Mouse (Mus musculus) CH12F3 (cell line): ENCODE measurements around the gene Ankrd44.

Source experiments
- in situ Hi-C: fragments of 300-500 bp; cut with MboI; formaldehyde crosslinking; loops from 2 replicates; pipeline ENCODE4 v1.14.3; 2020; ENCODE audit warnings: low sequenced_read_pairs

Gene Ankrd44

DNA sequence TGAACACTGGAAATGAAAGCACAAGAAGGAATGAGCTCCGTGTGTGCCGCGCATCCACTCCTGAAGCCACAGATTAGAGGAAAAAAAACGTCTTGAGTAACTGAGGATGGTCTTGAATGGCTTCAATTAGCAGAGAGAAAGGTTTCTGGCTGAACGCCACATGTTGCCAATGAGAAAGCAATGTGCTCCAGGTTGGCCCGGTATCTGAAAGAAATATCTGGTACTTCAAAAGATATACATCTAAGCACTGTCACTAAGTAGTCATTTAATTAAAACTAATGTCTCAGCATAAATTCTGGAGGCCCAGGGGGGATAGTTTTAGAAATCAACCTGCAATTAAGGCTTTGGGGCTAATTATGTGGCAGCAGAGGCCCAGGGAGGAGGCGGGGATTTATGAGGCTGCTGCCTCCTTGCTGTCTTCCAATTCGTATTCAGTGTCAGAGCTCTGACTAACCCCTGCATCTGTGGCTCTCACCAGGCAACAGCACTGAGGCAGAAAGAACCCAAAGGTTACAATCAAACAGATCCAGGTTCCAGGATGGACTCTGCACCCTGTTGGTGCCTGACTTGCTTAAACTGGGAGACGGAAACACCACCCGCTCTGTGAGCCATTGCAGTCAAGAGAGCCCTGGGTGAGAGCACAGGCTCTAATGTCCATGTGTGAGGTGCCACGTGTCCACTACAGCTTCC, 72.7 kb downstream of the Ankrd44 start:
- in situ Hi-C loops, result no loop called here

DNA sequence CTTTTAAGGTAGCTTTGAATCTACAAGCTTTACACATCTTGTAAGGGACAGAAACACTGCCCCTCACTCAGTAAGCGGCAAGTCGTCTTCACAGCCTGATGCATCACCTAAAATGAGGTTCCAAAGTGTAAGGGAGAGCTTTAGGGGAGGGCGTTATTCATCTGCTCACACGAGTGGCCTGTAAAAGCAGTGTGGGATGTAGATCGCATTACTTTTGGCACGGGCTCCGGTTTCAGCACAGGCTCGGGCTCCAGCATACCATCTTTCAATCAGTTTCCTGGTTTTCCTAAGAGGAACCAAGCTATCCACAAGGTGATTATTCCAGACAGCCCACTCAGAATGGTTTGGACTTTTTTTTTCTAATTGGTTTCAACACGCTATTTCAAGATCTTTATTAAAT, 74.6 kb downstream of the Ankrd44 start:
- in situ Hi-C loops, result no loop called here

DNA sequence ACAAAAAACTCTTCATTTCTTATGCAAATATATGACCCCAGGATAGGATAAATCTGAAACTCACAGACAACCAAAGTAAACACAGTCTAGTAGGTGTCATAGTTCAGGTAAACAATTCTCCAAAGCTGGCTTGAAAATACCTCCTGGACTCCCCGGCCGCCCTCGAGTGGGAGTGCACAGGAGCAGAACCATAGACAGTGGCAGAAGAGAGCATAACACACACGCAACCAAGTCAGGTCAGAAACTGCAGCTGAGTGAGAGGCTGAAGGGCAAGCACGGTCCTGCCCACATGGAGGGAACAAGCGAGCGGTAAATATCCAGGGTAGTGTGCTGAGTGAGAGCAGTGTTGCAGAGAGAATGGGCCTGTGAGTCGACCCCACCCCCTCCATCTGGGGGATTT, 76.1 kb downstream of the Ankrd44 start:
- in situ Hi-C loops, result no loop called here

DNA sequence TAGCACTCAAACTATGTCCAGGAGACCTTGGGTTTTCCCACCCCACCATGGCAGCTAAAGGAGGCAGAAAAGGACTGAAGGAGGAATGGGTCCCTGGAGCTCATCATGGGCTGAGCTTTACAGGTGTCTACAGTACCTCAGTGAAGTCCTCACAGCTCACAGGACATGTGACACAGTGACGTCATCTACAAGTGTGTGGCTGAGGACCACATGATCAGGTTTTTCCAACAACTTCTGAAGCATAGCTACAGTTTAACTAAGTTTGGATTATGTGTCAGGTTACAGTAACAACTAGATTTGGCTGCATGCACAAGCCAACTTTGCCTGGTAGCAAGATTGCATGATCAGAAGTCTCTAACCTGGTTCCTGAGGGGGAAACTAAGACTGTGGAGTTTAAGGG, 78.9 kb downstream of the Ankrd44 start:
- in situ Hi-C loops, result no loop called here

DNA sequence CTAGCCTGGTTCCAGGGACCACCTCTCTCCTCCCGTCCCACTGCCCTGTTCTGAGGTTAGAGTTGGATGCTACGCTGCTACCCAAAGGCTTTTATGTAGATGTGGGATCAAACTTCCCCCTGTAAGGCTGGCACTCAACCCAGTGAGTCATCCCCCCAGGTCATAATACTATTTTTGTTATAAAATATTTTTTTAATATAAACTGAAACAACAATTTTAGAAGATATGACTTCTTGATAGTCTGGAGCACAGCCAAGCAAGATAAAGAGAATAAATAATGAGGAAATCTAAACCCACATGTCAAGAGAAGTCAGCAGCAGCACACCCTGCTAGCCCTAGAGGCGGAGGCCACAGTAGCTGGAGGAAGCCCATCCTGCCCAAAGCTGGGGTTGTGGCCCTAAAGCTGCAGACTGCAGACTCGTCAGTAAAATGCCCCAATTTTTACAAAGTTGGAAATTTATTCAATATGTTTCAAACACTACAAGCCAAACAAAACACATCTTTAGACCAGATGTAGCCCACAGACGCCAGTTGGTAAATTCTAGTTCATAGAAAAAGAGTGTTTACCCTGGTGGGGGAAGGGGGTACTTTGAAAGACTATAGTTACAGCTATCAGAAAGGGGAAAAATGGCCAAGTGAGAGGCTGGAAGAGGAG, 79.7 kb downstream of the Ankrd44 start:
- in situ Hi-C loops, result no loop called here

DNA sequence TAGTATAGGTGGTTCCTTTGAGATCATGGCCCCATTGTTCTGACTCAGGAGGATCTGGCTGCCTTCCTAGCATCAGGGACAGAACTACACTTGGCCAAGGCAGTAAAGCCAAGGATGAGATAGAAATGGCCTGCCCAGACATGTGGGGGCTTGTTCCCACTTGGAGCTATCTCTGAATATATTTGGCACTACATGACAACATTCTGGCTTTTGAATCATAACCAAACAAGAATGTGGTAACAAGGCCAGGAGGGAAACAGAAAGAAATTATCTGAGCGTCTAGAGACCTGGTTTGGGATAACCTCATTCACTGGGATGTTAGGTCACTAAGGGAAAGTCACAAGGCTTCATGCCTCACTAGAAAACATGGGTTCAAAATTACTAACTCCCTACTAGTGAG, 81.8 kb downstream of the Ankrd44 start:
- in situ Hi-C loops, result no loop called here

DNA sequence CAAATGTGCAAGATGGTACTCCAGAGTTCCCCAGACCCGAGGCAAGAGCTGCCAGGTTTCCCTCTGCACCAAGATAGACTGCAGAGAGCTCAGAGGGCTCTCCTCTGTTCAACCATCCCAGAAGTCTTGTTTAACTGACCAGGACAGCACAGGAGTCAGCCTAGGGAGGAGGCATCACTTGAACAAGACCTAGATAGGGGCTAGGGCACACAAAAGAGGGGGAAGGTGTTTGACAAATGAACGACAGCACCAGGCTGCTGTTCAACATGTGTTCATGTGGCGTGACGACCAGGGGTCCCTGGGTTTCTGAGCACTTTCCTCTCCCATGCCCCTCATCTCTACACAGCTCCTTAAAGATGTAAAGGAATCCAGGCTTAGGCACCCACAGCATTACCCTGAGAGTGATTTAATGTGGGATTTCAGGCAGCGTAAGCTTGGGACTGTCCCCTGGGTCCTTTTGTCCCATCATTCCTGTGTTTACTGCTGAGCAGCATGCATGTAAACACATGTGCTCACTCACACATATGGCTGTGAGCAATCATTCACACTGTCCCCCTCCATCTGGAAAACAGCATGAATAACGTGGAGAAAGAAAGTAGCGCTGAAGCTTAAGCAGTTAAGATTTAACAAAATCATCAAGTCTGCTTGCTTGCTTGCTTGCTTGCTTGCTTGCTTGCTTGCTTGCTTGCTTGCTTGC, 83.3 kb downstream of the Ankrd44 start:
- in situ Hi-C loops, result no loop called here

DNA sequence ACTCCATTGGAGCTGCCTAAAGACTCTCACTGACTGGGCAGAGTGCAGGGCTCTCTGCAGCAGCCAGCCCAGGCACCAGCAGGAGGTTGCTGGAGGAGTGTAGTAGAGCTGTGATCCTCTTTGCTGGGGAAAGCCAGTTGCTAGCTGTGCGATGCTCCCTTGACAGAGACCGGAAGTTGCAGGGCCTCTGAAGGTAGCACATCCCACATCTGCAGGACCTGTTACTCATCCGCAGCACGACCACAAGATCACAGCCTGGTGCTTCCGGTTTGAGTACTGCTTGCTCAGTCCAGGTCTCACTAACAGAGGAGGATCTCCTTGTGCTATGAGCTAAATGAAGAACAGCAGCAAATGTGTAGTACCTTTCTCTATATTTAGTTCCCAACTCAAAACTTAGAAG, 84.4 kb downstream of the Ankrd44 start:
- in situ Hi-C loops, result no loop called here

DNA sequence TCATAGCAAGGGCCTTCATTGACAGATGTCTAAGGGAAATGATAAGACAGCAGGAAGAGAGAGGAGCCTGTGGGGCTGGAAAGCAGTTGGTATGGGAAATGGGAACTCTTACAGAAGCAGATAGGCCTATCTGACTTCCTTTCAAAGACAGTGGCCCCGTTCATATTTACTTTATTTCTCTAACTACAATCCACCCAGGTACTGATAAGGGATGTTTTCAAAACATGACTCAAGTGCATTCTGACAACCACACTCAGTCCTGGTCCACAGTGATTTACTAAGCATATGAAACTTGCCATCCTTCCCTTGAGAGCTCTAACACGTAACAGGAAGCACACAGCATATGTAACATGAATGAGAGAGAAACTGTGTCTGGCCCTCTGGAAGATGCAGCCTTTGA, 86.1 kb downstream of the Ankrd44 start:
- in situ Hi-C loops, result no loop called here

DNA sequence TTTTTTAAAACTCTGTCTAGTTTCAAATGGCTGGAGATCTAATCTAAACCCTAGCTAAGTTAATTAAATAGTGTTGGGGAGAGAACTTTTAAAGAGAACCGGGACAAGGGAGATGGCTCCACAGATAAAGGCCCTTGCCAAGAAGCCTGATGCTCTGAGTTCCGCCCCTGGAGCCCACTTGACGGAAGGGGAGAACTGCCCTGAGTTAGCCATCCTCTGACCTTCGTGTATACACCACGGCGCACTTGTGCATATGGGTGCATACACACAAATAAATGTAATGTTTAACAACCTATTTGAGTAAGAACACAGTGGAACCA, 87.7 kb downstream of the Ankrd44 start:
- in situ Hi-C loops, result loop anchor here (10.0 kb wide), 1 partner anchor 86 kb away; the partner anchor contains the start of gene Ankrd44

DNA sequence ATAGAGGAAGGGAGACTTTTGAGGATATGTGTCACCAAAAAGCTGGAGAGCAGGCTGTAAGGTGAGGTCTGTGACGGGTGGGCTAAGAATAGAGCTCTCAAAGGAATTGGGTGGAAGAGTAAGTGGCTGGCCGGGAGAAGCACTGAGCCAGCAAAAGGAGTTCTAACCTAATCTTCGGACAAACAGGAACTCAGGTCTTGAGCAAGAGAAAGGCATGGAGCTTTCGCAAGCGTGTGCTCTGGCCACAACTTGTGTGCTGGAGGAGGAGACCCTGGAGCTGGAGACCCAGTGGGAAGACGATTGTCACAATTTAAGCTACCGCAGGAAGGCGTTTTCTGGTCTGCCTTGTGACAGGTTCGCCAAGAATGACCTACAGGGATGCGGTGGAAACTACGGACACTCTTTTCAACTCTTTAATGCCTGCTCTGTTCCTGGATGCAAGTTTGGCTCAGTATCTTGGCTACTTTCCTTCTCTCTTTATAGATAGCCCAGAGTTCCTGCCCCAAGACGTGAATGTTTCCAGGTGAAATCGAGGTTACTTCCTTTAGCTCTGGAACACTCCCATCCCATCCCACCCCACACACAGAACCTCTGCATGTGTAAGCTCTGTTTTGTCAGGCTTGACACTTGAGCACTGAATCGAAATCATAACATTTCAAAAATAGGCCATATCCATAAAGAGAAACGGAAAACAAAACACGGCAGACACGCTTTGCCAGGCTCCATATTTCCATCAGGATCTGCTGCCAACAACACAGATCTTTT, 88.3 kb downstream of the Ankrd44 start:
- in situ Hi-C loops, result loop anchor here (10.0 kb wide), 1 partner anchor 87 kb away; the partner anchor contains the start of gene Ankrd44

DNA sequence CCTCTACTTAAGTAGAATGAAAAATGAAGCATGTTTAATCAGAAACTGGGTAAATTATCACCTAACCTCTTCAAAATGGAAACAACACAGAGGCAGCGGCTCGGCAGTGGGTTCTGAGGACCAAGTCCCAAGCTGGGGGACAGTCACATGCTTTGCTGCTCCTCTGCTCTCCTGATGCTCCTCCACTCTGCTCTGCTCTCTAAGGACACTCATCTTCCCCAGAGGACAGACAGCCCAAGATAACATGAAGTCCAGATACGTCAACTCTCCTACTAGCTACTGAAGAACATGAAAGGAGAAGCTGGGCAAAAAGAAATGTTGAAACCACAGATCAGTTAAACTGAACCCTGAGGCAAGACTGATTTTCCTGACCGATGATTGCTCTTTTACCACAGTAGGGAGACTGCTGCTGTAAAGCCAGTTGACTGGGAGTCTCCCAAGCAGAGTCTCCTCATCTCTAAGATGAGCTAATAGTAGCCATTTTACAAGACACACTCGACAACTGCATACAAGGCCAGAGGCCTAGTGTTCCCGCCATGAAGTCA, 90.5 kb downstream of the Ankrd44 start:
- in situ Hi-C loops, result loop anchor here (10.0 kb wide), 1 partner anchor 89 kb away; the partner anchor contains the start of gene Ankrd44

DNA sequence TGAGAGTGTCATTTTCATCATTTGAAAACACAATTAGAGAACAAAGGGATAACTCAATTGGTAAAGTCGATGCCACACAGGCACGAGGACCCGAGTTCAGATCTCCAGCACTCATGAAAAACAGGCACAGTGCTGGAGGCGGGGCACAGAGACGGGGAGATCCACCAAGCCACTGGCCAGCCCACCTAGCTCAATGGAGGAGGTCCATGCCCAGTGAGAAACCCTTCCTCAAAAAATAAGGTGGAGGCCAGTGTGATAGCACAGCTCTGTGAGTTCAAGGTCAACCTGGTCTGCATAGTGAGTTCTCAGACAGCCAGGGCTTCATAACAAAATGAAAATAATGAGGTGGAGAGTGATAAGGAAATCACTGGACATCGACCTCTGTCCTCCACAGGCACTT, 93.0 kb downstream of the Ankrd44 start:
- in situ Hi-C loops, result loop anchor here (10.0 kb wide), 1 partner anchor 92 kb away; the partner anchor contains the start of gene Ankrd44

DNA sequence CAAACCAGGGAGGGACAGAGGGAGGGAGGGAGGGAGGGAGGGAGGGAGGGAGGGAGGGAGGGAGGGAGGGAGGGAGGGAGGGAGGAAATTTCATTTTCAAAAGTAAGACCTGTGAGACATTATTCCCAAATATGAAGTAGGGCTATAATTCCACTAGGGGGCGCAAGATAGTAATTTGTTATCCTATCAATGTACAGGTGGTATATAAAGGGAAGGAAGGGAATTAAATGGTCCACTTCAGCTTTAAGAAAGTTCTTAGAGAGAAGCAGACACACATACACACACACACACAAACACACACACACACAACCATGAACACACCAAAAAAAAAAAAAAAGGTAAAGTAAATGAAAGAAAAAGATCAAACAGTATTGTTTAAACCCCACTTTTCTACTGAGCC, 93.4 kb downstream of the Ankrd44 start:
- in situ Hi-C loops, result loop anchor here (10.0 kb wide), 1 partner anchor 92 kb away; the partner anchor contains the start of gene Ankrd44

DNA sequence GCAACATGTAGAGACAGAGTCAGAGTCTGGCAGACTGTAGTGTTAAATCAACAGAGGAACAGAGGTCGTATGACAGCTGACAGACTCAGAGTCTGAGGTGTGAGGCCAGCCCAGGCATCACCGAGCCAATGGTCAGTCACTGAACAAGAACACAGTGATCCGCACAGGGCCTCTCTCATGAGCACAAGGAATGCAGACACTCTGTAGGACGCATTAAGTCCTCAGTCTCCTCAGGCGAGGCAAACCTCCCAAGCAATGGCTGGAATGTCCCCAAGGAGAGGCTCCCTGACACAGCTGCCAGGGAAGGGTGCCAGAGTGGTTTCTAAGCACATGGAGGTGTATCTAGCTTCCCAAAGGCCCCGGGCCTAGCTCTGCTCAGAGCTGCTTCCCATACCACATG, 96.0 kb downstream of the Ankrd44 start:
- in situ Hi-C loops, result loop anchor here (10.0 kb wide), 1 partner anchor 95 kb away; the partner anchor contains the start of gene Ankrd44

DNA sequence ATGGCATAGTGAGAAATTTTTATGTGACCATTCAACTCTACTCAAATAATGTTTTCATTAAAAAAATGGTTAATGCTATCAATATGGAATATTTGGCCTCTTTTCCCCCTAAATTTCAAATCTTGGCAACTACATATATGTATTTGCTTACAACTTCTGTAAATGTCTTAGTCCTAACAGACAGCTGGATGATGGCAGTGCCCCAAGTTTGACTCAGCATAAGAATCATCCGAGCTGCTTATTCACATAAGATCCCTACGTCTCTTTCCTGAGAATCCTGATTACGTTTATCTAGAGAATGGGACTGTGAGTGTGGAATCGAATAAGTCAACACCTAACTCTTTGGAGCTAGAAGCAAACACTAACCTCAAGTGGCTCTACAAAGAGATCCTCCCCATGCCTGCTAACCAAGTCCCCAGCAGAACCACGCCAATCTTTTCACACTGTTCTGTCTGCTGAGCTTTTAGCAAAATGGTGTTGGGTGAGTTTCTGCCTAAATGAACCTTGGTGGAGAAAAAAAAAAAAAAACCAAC, 96.4 kb downstream of the Ankrd44 start:
- in situ Hi-C loops, result loop anchor here (10.0 kb wide), 1 partner anchor 95 kb away; the partner anchor contains the start of gene Ankrd44

DNA sequence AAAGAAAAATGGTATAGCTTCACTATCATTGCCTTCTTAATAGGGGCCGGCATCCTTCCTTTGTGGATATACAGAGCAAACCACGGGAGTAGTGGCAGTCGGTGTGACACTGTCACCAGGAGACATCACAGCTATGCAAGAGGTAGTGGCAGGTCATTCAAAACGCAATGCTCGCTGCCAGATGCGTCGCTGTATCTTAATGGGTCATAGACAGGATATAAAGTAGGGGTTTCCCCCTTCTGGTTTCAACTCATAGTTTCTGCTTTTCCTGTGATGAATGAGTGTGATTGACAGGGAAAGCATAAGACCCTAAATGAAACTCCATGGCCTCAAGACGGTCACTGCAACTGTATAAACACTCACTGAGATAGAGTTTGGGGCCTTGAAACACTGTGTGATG, 98.4 kb downstream of the Ankrd44 start:
- in situ Hi-C loops, result no loop called here

DNA sequence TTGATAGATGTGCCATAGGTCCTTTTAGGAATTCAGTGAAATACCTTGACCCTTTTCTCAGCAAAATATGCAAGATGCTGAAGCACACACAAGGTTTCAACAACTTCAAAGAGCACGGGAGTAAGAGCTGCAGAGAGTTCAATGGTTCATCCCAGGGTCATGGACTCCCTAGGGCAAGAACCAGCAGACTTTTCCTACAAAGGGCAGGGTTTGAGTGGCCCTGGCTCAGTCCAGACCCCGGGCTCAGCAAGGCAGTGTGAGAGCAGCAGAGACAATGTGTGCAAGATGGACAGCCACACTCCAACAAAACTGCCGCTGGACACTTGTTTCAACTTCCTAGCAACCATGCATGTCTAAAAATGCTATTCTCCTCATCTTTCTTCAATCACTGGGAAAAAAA, 98.8 kb downstream of the Ankrd44 start:
- in situ Hi-C loops, result no loop called here

DNA sequence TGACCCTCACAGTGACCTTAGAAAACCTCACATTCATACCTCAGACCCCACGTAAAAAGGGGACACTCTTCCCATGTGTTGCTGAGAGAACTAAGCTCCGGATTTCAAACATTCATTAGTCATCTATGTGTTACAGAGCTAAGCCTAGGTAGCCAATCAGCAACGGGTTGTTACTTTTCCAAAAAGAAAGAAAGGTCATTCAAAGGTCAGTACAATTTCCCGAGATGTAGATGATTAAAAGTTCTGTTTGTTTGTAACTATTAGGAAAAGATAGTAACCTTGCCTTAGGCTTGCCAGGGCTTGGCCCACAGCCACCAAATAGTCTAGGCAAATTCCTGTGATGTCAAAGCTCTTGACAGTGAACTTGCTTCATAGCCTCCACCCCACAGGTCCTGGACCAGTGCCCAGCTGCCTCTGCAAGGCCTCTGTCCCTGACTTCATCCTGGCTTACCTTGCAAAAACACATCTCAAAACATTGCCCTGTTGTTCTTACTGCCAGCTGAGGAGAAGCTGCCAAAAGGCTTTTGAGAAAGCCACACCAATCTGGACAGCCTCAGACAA, 99.7 kb downstream of the Ankrd44 start:
- in situ Hi-C loops, result no loop called here

DNA sequence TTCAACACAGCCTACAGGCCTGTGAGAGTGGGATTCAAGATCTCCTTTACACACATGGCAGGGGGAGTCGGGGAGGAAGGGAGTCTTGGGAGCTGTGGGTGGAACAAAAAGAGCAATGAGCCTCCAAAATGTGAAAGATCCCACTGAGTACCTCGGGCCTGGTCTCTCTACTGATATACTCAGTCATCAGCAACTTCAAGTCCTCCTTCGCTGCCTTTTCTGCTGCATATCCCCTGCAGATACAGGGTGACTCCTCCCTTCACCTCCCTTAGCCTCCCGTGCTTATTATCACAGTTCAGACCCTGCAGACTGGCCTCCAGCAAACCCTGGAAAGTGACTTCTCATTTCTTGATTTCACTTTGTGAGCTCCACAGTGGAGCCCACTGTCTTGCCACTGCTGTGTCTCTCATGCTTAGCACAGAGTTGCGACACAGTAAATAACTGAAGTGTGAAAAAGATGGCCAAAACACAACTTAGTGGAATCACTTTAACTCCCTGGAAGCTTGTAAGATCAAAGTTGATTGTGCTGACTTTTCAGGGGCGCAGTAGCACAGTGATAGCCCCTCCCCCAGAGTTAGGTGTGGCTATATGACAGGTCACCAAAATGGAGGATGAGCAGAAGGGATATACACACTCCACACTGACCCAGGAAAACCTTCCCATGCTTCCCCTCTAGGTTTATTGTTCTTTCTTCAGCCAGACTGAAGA, 100.3 kb downstream of the Ankrd44 start:
- in situ Hi-C loops, result no loop called here
